Mouse (Mus musculus) lung, postnatal 10 days (tissue): ENCODE measurements around the gene Adarb2.

Experiments used
- DNase-seq: peaks from one replicate; pipeline ENCODE4 v3.0.0; 2021

Gene Adarb2

DNA sequence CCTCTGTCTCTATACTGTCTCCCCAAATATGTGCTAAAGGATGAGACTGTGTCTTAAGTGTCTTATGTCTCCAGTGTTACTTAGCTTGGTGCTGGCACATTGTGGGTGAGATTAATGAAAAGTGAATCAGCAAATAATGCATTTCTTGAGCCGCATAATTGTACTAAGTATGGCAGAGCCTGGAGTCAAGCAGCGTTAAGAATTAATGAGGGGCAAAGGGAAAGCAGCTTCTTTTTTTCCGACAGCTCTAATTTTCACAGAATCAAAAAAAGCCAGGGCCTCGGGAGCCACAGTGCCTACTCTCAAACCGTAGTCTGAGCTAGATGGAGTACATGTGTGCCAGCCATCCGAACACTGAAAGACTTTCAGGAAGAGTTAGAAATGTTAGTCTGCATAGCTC, 488.8 kb downstream of the Adarb2 start:
- no peak for DNase-seq

DNA sequence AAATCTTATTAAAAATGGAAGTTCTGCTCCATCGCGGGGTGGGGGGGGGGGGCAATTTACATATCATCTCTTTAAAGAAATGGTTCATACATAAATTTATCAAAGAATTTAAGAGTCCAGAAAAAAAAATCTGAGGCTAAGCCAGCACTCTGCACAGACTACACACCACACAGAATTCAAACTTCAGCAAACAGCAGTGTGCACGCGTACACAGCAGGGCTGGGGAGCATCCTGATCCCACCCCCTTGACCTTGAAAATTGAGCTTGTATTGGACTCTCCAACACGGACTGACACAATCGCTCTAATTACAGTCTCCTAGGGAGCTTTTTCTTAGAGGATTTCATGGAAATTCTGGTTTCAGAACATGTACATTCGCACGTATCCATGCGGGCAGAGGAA, 490.1 kb downstream of the Adarb2 start:
- DNase-seq, result no peak

DNA sequence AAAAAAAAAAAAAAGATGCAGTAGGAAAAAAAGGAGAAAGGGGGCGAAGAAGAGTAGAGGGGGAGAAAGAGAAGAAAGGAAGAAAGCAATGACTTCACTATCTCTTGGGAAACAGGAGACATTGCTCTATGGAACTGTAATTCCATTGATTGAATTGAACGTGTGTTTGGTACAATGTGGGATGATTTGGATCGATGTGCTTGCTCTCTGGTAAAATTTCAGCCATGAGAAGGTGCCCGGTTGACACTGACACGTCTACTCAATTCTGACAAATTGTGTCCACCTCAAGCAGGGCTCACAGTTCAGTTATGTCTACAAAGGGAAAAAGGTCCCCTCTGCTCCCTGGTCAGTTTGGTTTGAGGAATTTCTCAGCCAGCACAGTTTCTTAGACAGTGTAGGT, 495.8 kb downstream of the Adarb2 start:
- DNase-seq, result no peak

DNA sequence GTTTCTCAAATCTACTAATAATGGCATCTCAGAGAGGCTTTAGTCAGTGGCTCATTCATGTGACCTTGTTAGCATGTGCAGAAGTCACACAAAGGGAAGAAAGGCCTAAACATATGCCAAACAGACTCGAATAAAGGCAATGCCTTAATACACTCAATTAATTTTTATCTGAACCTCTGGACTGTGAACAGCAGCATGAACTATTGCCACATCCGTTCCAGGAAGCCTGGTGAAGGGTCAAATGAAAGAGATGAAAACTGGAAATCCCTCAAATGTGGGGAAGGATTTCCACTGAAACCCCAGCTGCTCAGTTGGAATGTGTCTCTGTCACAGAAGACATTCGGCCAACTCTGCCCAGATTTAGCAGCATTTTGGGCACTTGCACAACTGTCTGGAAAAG, 497.2 kb downstream of the Adarb2 start:
- DNase-seq, result peak; percentile 5

DNA sequence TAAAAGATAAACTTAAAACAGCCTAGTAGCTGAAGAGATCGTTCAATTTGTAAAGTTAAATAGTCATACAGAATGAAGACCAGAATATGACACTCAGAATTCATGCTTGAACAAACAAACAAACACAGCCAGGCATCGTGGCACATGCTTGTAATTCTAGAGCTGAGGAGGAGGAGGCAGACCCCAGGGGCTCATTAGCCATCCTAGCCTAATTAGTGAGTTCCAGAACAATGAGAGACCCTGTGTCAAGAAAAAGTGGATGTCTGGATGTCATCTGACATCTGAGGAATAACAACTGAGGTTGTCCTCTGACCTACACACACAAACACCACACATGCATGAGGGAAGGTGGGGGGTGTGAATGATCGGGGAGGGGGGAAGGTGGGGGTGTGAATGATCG, 498.3 kb downstream of the Adarb2 start:
- DNase-seq, result no peak

DNA sequence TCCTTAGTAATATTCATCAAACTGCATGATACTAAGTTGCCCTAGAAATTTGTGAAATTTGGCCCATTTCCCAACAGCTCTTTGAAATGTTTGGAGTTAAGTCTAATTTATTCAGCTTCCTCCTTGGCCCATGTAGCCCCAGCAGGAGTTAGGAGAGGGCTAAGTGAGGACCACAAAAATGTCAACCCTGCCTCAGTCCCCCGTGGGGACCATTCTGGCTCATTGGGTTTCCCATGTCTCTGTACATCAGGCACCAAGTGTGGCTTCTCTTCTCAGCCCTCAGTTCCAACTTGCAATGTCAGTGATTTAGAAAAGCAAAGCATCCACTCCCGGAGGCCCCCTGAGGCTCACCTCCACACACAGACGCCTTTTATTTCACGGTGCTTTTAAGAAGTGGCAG, 502.6 kb downstream of the Adarb2 start:
- no peak for DNase-seq

DNA sequence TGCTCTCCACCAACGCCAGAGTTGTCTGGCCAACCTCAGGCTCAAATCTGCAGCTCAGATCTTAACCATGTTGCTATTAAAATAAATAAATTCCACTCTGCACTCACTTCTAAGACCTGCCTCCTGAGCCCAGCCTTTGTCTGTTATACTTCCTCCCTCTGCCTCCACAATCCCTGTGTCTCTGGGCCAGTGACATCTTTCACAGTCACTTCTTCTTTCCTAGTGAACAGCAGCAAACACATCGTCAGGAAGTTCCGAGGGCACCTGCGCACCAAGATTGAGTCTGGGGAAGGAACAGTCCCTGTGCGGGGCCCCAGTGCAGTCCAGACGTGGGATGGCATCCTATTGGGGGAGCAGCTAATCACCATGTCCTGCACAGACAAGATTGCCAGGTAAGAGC, 510.7 kb downstream of the Adarb2 start:
- no peak for DNase-seq

DNA sequence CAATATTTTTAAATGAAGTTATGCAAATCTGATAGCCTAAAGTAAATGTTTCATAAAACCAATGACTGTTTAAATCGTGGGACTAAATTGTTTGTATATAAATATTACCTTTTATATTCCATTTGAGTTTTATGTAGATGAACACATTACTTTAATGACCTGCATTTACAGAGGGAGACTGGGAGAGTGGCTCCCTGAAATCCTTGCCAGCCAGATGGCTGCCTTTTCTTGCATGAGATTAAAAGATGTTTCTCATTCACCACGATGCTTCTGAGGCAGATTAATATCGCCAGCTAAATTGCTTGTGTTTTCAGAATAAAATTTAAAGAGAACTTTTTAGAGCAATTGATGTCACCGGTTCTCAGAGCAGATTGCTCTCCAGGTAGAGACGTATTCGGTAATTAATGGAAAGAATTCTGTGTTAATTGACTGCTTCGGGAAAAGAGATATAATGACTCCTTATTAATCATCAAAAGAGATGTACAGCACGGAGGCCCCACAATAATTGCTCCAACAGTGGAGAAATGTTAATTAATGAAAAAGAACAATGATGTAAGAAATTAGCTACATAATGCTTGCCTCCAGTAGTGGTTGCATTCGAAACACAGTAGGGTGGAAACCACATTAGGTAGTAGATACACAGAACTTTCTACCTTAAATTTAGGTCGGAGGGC, 527.4 kb downstream of the Adarb2 start:
- DNase-seq, result no peak

DNA sequence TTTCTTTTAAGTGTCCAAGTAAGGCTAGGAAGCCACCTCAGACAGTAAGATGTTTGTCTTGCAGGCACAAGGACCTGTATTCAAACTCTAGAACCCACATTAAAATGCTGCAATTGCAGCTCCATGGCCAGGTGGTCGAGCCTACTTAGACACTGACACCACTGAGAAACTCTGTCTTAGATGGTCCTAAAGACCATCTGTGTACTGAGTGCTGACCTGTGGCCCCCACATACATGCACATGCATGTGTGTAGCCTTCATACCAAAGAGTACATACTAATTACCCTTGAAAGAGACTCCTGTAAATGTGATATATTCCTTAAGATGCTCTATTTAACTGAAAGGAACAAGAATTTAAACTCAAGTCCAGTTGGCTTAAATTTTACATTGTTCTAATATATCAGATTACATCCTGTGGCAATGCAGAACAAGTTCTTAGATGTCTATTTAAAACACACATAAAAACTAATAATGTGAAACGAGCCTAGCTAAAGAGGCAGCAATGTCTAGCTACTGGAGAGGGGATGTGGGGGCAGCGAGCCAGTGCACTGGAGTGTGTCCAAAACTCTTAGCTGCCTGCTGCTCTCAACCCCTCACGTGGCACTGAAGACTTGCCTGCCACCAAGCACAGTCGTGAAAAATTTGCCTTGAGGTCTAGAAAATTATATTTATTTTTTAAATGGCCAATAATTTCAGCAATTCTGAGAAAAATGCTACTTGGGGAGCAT, 534.6 kb downstream of the Adarb2 start:
- no peak for DNase-seq

DNA sequence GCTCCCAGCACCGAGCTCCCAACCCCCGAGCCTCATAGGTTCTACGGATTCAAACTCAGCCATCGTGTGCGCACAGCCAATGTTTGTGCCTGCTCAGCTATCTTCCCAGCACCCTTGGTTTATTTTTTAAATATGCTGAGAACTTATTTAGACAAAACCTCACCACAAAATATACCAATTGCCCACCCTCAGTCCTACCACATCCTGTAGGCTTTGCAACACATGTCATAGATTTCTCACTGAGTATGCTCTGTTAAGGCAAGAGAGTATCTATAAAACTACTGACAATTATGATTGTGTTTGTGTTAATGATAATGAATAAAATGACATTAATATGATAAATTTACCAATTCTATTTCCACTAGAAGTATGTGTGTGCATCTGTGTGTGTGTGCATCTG, 540.1 kb downstream of the Adarb2 start:
- no peak for DNase-seq

DNA sequence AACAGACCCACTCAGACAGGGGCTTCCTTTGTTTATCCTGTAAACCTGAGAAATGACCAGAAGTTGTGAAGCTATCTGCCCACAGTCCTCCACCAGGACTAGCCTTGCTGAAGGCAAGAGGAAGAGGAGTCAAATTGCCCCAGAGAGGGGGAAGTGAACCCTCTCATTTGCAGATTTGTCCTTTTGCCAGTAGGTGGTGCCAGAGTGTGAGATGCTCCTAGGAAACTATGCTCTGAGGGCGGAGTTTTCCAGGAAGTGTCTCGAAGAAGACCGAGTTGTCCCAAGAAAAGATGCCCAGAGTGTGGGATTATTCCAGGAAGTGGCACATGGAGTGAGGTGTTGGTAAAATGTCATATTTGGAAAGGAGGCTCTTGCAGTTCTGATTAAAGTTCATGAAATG, 541.9 kb downstream of the Adarb2 start:
- peak; percentile 58 for DNase-seq

DNA sequence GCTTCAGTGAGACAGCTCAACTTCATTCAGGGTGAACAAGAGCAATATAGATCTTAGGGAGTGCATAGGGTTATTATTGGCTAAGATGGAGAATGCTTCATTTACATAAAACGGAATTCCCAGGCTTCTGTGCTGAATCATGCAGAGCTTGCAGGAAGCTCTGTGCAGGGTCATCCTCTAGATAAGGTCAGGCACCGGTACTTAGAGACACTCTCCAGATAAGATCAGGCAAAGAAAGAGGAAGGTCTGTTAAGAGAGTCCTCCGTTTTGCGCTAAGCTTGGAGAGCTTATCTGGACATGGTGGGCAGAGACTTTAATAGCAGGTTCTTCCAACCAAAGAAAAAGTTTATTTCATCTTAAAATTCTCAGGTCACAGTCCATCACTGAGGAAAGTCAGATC, 542.9 kb downstream of the Adarb2 start:
- no peak for DNase-seq

DNA sequence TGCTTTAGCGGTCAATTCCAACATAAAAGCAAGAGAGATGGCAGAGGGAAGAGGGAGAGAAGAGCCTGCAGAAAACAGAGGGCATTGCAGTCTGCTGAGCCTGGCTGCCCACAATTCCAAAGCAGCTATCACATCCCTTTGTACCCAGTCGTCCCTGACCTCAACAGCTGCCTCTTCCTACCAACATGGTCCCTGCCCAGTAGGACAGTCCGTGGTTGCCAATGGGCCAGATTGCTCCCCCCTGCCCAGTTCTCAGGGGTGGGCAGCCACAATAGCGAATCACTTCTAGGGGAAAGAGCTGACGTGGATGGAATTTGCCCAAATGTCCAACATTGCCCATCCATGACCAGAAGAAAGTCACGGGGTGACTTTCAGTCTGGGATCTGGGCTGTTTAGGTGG, 546.8 kb downstream of the Adarb2 start:
- DNase-seq, result no peak

DNA sequence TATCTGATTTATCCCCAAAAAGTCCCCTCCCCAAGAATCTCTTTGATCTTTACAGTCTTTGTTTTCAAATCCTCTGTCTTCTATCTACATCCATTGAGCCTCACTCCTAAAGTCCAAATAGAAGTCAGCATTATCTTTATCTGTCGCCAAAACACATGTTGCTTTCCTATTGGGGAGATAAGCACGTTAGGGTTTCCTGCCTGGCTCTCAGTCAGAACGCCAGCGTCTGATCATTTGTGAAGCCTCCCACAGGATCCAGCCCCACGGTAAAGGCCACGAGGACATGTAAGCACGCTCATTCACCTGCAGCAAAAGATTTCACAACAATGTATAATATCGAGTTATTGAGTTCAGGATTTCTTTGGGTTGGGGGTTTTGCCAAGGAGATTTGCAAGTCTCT, 558.3 kb downstream of the Adarb2 start:
- DNase-seq, result no peak

DNA sequence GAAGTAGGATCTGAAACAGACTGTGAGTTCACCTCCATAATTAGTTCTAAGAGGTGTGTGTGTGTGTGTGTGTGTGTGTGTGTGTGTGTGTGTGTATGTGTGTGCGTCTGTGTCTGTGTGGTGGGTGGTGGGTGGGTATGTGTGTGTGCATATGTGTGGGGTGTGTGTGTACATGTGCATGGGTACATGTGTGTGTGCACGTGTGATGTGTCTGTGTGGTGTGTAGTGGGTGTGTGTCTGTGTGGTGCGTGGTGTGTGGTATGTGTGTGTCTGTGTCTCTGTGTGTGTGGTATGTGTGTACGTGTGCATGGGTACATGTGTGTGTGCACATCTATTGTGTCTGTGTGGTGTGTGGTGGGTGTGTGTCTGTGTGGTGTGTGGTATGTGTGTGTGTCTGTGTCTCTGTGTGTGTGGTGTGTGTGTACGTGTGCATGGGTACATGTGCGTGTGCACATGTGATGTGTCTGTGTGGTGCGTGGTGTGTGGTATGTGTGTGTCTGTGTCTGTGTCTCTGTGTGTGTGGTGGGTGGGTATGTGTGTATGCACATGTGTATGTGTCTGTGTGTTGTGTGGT, 567.1 kb downstream of the Adarb2 start:
- DNase-seq, result no peak

DNA sequence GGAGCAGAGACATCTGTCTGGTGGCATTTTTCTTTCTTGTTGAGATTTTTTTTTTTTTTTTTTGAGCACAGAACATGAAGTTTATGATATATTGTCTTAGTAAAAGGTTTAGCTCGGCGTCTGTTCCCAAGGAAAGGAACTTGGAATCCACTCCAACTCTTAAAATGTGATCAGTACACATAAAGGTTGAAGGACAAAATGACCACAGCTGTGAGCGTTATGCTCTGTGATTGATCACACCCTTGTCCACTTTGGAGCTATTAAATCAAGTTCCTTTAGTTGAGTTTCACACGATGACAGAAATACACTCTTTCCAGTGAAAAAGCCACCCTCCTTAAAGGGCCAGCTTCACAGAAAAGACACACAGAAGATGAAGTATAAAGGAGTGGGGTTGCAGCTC, 568.0 kb downstream of the Adarb2 start:
- DNase-seq, result no peak

DNA sequence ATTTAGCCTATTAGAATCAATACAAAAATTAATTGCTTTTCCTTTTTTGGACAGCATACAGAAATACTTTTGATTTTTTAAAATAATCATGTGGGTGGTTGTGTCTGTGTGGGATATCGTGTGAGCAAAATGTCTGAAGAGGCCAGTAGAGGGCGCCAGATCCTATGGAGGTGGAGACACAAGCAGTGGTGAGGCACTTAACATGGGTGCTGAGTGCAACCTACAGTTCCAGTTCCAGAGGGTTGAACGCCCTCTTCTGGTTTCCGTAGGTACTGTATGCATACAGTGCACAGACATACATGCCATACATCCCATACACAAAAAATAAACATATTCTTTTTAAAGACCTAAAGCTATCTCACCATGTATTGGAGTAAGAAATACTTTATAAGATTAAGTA, 577.8 kb downstream of the Adarb2 start:
- peak; percentile 64 for DNase-seq

DNA sequence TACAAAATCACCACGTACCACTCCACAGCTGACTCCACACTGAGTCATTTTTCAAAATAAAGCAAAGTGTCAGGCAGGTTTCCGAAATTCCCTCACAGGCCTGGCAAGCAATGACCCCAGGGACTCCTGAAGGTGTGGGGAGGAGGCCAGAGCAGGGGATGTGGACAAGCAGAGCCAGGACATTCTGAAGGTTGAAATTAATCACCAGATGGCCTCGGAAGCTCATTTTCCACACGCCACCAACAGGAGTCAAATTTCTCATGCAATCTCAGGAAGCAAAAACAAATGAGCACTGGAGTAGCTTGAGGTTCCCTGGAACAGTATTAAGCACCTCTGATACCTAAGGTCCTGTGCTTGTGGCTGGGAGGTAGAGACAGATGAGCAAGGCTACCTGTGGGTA, 580.0 kb downstream of the Adarb2 start:
- DNase-seq, result no peak

DNA sequence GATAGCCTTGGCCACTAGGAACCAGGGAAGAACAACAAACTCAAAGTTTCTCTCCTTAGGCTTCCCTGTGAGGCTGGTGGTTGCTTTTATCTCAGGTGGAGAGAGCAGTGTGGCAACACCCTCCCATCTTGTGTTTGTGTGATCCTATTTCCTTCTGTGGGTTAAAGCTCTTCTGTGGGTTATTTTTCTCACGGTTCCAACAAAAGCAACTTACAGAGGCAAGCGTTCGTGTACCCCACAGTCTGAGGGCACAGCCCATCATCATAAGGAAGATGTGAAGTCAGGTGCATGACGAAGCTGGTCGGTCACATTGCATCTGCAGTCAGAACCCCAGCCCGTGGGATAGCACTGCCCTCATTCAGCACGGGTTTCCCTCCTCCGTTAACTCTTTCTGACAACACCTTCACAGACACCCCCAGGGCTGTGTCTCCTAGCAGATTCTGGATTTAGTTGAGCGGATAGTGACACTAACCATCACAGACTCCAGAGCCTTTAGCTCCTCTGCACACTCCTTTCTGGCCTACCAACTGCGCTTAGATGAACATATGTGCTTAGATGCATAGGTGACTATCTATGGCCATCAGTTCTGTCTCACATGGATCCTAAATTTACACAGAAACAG, 581.1 kb downstream of the Adarb2 start:
- no peak for DNase-seq

DNA sequence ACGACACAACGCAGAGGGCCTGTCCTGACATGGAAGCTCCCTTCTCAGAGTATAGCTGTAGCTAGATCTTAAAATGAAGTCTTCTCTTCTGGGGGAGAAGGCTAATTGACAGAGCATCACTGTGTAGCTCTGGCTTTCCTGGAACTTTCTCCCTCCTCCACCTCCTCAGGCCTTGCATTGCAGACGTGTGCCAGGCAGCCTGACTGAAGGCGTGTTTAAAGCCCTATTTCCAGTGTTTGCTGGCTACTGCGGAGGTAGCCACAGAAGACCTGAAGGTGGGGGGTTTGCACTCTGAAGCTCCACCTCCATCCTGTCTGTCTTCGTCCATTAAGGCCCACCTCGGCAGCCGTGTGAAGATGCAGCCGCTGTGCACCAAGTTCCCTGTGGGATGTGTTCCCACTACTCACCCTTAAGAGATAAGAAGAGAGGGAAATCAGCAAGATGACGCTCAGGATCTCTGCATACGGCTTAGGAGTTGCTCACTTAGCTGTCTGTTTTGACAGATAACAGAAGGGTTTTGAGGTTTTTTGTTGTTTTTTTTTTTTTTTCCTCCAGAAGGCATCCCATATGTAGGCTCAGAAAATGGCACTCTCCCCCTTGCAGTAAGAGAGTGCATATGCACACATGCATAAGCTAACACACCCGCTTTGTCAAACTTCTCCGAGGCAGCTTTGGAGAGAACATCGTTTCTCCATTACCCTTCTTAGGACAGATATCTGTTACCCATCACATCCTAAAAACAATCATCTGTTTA, 581.8 kb downstream of the Adarb2 start:
- DNase-seq, result no peak

DNA sequence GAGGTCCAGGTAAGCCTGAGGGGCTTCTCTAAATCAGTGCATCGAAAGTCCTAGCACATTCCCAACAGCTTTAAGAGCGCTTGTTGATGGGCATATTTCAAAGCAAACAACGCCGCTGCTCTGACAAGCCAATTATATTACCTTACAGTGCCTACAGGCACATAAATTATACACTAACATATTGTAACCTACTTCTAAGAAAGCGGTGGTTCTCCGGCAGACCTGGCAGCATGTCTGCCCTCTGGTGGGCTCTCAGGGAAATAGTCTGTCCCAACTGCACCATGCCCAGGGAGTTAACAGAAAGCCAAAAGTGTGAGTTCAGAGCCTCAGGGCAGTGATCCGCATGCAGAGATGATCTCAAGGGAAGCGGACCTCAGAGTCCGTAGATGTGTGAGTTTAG, 582.5 kb downstream of the Adarb2 start:
- peak; percentile 49 for DNase-seq

DNA sequence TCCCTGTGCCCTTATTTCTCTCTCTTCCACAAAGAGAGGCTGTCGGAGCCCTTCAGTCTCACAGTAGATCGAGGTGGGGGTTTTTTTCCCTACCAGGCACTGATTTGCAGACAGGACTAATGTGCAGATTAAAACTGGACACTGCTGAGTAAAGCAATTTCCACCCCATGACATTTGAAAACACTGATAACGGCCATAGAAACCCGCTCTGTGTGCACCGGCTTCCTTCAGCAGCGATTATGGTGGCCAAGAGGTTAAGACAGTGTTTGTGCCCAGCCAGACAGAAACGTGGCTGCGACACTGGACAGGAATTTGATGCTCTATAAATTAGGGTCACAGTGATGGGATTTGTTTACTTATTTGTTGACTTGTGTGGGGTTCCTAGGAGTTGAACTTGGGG, 590.6 kb downstream of the Adarb2 start:
- no peak for DNase-seq

DNA sequence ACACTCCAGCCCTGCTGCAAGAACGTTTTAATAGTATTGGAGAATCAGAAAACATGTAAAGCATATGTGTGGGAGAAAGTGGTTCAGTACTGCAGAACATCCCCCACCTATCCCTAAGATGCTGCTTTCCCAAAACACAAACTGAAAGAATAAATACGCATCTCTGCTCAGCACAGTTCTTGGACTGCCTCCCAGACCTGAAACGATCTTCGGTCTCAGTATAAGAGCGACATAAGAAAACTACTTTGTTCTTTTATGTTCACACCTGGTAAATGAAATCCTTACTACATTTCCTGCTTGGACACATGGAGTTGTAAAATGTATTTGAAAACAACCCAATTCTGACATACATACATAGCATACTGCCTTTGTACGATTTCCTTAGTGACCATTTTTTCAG, 597.9 kb downstream of the Adarb2 start:
- DNase-seq, result no peak
